Mouse (Mus musculus) kidney, postnatal 10 days (tissue): ENCODE data around the gene Spa17.

Experiments used
- DNase-seq: peaks from one replicate; pipeline ENCODE4 v3.0.0; 2021; ENCODE audit warnings: mixed read lengths

The Spa17 gene

GRCm38 (mm10) chr9:37613182-37613910, at the start of gene Spa17:
Gene Spa17 (minus strand): TSS chr9:37613722.
- peak; percentile 96 for DNase-seq

- DNase-seq: no peak
Measured at GRCm38 (mm10) chr9:37663210-37663609, 49.7 kb upstream of the Spa17 start.

DNA sequence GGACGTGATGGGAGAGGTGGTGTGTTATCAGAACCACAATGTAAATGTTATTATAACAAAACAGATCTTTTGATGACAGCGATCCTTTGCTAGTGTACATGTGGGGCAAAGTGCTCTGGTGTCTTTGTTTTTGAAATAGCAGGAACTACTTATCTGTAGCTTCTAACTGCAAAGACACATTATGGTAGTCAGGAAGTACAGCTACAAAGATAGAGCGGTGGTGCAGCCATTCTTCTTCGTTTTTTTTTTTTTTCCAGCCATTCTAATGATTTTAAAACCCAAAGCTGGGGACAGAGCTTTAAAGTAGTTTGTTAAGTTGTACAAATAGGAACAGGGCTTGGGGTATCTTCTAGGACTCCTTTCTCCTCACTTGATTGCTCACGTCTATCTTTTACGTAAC, 45.9 kb upstream of the Spa17 start:
- DNase-seq: no peak

- peak; percentile 91 for DNase-seq
Measured at GRCm38 (mm10) chr9:37656931-37657481, 43.5 kb upstream of the Spa17 start, which contains the start of gene Tbrg1. Gene Tbrg1 (minus strand): TSS chr9:37657312.

GRCm38 (mm10) chr9:37656439-37656881, 42.9 kb upstream of the Spa17 start:
- peak; percentile 14 for DNase-seq

GRCm38 (mm10) chr9:37655961-37656360, 42.4 kb upstream of the Spa17 start:
- no peak for DNase-seq

GRCm38 (mm10) chr9:37653836-37654235, 40.3 kb upstream of the Spa17 start:
- DNase-seq: no peak

- DNase-seq: no peak
Measured at GRCm38 (mm10) chr9:37650639-37651038, 37.1 kb upstream of the Spa17 start.

DNA sequence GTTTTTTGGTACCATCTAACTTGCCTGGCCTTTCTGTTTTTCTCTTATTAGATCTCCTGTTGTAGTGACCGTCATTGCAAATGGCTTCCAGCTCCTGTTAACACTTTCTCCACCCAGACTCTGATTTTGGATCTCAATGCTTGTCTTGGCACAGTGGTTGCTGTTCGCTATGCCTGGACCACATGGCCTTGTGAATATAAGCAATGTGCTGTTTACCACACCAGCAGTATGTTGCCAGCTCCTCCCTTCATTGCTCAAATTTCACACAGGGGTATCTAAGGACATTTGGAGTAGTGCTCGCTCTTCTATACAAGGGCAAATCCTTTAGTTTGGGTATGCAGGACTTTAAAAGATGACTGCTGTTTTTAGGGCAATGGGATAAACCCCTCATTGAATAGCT, 32.7 kb upstream of the Spa17 start:
- DNase-seq: no peak

DNA sequence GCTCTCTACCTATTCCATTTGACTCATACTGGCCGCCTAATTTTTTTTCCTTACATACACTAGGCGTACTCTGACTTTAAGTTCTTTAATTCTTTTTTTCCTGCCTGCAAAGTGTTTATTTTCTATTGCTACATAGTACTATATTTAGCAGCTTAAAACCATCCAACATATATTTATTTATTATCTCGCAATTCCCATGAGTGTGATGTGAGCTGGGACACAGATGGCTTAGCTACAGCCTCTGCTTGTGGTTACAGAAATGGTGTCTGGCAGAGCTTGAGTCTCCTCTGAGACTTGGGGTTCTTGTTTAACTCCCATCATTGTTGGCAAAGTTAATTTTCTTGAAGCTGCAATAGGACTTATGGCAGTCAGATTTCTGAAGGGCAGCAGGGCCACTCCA, 25.2 kb upstream of the Spa17 start:
- no peak for DNase-seq

DNA sequence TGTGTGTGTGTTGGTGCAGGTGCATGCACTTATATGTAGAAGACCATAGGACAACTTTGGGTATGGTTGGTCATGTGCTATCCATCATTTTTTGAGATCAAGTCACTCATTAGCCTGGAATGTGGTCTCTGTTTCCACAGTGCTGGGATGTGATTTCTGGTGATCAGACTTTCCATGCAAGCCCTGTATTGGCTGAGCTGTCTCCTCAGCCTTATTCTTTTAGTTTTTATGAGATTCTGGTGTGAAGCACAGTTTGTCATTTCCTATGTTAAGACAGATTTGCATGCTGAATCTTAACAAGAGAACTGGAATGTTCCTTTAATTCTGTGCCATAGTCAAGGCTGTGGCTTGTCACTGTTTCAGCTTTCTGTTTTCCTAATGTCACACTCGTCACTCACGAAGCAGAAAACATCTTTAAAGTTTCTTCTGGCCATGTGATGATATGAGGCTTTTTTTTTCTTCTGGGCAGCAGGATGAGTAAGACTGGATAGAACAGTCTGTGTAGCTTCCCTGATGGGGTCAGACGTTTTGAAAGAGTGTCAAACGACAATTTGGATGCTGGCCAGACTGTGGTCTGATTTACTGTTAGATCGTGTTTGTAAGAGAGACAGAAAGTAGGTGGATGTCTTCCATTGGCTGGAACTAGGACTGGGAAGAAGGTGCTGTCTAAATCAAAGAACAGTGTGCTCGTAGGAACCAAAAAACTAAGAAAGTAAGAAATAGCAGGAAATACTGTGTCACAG, 23.4 kb upstream of the Spa17 start:
- peak; percentile 40 for DNase-seq

DNA sequence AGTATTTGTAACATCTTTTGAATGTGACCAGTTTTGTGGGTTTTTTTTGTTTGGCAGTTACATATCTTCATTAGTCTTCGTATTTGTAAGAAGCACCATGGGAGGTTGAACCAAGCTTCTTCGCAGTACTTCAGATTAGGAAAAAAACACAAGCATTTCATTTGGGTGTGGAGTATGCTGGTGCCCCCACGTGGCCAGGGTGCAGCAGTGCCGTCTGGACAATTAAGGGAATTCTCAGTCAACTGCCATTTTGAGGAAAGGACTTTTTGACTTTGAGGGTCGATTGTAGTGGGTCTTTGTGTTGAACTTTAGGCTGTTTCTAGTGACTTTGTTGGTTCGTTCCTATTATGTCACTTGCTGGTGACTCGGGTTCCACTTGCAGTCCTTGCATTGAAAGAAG, 22.8 kb upstream of the Spa17 start:
- DNase-seq: peak; percentile 60

DNA sequence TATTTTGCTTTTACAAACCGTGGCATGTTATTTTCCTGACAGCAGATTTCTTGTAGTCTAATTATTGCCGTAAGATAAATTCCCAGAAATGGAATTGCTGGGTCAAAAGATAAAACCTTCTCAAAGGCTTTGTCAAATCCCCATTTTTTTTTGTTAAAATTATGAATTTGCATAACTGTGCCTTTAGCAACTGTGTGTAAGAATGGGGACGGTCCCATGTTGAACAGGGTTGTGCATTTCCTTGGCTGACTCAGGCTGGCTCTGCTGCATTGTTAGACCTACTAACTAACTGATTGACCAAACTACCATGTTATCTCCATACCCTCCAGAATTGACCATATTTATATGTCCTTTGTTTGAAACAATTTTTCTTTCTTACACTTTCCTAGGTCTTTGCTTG, 20.7 kb upstream of the Spa17 start:
- no peak for DNase-seq

DNA sequence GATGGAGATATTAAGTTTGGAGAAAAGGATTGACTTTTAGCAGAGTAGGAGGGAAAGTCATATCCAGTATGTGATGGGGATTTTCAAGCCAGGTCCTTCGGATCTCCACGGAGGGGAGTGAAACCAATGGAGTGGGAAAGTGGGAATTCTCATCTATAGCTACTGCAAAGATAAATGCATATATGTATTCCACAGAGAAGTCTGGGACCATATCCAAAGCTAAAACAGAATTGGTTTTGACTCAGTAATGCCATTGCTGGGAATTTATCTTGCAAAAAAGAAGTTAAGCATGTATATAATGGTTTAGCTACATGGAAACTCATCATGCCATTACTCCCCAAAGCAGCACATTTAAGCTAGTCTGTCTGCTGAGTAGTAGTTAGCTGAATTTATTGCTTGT, 18.8 kb upstream of the Spa17 start:
- DNase-seq: no peak

GRCm38 (mm10) chr9:37629941-37630340, 16.4 kb upstream of the Spa17 start:
- no peak for DNase-seq

GRCm38 (mm10) chr9:37628581-37628980, 15.1 kb upstream of the Spa17 start:
- no peak for DNase-seq

DNA sequence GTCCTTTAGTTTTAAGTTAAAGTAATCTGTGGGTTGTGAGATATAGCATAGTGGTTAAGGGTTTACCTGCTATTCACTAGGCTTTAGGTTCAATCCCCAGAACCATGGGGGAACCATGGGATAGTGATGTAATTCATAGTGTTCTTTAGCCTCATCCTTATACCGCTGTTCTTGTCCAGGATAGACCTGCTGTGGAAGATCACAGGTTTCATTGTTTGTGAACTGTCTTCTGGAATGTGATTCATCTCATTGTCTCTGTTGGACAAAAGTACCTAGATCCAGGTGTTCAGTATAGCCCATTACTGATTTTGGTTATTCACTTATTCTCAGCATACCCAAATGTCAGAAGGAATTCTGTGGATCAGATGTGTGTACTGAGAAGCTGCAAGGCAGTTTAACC, 13.7 kb upstream of the Spa17 start:
- DNase-seq: no peak

DNA sequence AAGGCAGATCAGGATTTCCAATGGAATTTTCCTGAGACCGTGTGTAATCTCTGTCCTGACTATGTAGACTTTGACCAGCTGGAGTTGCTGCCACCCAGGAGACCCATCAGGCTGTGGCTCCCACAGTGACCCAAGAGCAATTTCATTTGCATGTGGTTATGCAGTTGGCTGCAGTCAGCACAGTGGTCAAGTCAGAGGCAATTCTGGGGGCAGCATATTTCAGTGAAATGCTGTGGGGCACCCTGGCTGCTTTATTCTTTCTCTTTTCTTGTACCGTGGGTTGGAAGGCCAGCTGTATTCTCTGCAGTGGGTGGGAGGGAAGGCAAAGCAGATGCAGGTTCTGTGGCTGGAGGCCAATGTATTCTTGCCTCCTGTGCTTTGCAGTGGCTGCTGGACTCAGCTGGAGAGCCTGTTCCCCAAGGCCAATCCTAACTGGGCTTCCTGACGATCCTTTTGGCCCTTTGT, 12.6 kb upstream of the Spa17 start:
- DNase-seq: peak; percentile 30

DNA sequence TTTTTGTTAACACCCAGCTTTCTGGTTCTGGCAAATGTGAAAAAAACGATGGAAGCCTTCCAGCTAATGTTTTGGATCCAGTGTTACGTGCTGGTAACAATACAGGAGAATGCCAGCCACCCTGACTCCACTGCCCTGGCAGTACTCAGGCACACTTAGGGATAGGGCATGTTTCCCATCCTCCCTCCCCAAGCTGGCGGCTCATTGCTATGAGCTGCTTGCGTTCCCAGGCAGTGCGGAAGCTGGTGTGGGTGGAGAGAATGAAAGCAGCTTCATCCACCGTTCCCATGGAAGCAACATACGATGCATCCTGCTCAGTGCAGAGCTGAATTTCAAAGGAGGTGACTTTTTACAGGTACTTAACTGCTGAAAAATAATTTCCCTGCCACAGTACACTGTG, 12.1 kb upstream of the Spa17 start:
- DNase-seq: peak; percentile 24

DNA sequence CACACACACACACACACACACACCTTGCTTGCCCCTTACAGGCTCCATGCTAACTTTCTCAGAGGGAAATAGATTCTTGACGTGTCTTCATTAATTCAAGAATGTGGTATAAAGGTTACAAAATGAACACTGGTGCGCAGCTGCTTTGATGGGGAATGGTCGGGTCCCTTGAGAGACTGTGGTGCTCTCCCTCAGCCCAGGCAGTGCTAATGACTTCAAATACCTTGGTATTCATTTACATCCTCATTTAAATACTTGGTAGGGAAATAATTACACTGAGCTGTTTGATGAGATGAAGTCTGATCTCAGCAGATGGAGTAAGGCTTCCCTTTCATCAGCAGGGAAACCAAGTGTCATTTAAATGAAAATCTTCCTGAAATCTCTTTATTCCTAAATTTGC, 11.6 kb upstream of the Spa17 start:
- DNase-seq: no peak

GRCm38 (mm10) chr9:37624502-37624901, 11.0 kb upstream of the Spa17 start:
- no peak for DNase-seq

- no peak for DNase-seq
Measured at GRCm38 (mm10) chr9:37623981-37624380, 10.5 kb upstream of the Spa17 start.

DNA sequence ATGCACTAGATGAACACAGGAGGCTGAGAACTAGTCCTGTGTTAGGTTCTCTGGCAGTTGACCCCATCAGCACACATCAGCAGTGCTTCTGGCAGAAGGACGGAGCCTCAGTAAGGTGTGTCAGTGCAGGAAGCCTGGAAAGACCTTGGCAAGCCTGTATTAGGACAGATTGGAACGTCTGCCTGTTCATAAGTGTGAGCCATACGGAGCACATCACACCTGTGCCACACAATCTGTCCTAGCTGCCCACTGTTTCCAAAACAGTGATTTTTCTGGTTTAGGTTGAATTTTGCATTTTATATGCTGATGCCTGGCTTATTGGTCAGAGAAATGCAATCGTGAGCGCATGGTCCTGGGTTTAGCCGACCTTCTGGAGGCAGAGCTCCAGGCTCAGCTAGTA, 7.8 kb upstream of the Spa17 start:
- DNase-seq: no peak

GRCm38 (mm10) chr9:37616770-37617169, 3.2 kb upstream of the Spa17 start:
- peak; percentile 38 for DNase-seq
